Mouse (Mus musculus): ENCODE measurements around the gene Lrrc4c. TPM values are rescaled to one million over a fixed set of nuclear protein-coding genes. Genes with fewer than 3 reads are reported as not detected.

Lrrc4c gene
- polyA plus RNA-seq, 1 experiment: not detected

DNA sequence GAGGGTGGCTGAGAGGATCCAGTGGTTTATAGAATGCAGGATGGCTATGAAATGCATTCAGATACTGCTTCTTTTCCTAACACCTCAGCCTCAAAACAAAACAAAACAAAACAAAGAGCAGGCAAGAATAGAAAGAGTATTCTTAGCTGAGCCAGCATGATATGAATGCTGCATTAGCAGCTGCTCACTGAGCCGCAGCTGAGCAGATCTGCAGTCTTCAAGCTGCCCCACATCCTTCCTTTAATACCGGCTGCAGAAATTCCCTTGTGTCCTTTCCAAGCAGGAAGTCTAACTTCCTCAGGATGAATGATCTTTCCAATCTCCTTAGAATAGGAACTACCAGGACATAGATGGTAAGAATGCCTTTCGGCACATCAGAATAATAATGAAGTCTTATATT, 16.7 kb downstream of the Lrrc4c start:
- TF ChIP-seq CTCF (IDR thresholded peaks at IDR 0.05; ENCODE audit: low read depth, low read length): no peak
- no peak for TF ChIP-seq POLR2A (IDR thresholded peaks at IDR 0.05; ENCODE audit: borderline replicate concordance, low read depth, low read length)
- no peak overlapping the region for H3K27ac ChIP-seq (ENCODE audit: insufficient read depth, low read depth, low read length)
- no peaks in the 10 kb centered on the region for H3K4me1 ChIP-seq (ENCODE audit: control insufficient read depth, insufficient read depth, low read length)
- no peak overlapping the region for H3K4me3 ChIP-seq (ENCODE audit: insufficient read depth, low read length)

DNA sequence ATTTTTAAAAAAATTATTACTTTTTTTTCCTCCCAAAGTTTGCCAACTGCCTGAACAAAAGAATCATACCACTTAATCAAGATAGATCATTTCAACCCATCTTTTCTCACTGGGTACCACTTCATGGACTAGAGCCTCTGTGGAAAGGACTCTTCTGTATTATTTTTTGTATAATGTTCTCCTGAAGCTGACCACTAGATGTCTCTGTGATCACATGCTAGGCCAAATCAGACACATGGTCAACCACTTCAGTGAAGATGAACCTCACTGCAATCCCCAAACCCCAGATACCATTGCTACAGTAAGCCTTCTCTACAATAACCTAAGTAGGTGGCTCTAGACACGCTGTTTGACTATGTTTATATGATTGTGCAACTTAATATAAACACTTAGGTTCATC, 19.4 kb downstream of the Lrrc4c start:
- TF ChIP-seq POLR2A (IDR thresholded peaks at IDR 0.05; ENCODE audit: borderline replicate concordance, low read depth, low read length) (no peak), CTCF (IDR thresholded peaks at IDR 0.05; ENCODE audit: low read depth, low read length) (no peak)
- Histone ChIP-seq H3K27ac (ENCODE audit: insufficient read depth, low read depth, low read length) (no peak overlapping the region), H3K4me1 (ENCODE audit: control insufficient read depth, insufficient read depth, low read length) (no peaks in the 10 kb centered on the region), H3K4me3 (ENCODE audit: insufficient read depth, low read length) (no peak overlapping the region)

DNA sequence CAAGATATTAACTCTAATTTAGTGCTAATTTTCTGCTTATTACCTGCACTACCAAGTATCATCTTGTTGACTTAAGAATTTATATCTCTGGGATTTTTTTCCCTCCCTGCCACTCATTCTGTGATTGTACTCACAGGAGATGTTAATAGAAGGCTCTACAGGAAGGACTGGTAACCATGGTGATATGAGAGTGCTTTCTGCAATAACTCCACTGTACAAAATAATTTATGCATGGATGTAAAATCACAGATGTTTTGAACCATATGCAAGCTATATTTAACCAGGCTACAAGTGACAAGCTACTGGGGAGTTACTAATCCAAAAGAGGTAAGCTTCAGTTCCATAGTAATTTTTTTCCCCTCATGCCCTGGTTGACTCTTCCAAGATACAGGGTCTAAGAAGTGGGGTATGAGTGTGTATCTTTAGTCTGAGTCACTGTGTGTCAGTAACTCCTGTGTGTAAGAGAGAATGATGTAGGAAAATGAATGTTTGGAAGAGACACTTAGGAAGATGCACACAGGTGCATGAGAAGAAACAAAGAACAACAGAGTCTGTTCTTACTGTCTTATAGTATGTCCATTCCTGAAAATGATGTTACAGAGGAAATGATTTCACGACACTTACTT, 83.3 kb downstream of the Lrrc4c start:
- no peak overlapping the region for H3K27ac ChIP-seq (ENCODE audit: insufficient read depth, low read depth, low read length)
- no peak overlapping the region for H3K4me3 ChIP-seq (ENCODE audit: insufficient read depth, low read length)
- no peaks in the 10 kb centered on the region for H3K4me1 ChIP-seq (ENCODE audit: control insufficient read depth, insufficient read depth, low read length)
- TF ChIP-seq CTCF (IDR thresholded peaks at IDR 0.05; ENCODE audit: low read depth, low read length) (no peak), POLR2A (IDR thresholded peaks at IDR 0.05; ENCODE audit: borderline replicate concordance, low read depth, low read length) (no peak)

DNA sequence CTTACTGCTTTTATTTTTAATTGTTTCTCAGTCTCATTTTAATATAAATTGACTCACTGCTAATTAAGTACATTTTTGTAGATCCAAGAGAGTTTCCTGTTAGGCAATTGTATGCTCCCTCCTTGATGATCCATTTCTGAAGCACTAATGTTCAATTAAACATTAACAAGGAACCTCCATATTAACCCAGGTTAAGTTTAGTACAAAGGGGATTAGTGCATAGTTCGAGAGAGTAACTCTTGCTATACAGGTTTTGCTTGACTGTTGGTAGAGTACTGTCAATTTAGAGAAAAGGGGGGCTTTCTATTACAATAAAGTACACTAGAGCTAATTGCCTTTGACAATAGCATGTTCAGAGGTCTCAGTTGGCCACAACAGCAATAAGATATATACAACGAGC, 84.5 kb downstream of the Lrrc4c start:
- H3K27ac ChIP-seq (ENCODE audit: insufficient read depth, low read depth, low read length): no peak overlapping the region
- no peak for TF ChIP-seq POLR2A (IDR thresholded peaks at IDR 0.05; ENCODE audit: borderline replicate concordance, low read depth, low read length)
- TF ChIP-seq CTCF (IDR thresholded peaks at IDR 0.05; ENCODE audit: low read depth, low read length): no peak

DNA sequence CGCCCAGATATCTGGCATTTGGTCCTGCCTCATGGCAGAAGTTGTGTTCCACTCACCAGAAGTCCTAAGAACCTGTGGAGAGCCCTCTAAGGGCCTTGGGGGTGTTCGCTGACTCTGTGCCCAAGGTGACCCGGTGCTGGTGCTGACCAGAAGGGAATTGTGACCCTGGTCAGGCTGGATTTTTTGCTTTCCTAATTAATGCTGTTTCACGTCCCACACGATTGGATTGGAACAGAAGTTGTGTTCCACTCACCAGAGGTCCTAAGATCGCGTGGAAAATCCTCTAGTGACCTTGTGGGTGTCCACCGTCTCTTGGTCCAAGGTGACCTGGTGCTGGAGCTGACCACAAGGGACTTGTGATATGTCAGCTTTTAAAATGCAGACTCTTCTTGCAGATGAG, 88.9 kb downstream of the Lrrc4c start:
- H3K4me1 ChIP-seq (ENCODE audit: control insufficient read depth, insufficient read depth, low read length): no peaks in the 10 kb centered on the region
- TF ChIP-seq POLR2A (IDR thresholded peaks at IDR 0.05; ENCODE audit: borderline replicate concordance, low read depth, low read length): no peak
- TF ChIP-seq CTCF (IDR thresholded peaks at IDR 0.05; ENCODE audit: low read depth, low read length): no peak
- H3K27ac ChIP-seq (ENCODE audit: insufficient read depth, low read depth, low read length): no peak overlapping the region
- no peak overlapping the region for H3K4me3 ChIP-seq (ENCODE audit: insufficient read depth, low read length)

More for the DNA sequence above, 84.5 kb downstream of the Lrrc4c start:
- no peak overlapping the region for H3K4me3 ChIP-seq (ENCODE audit: insufficient read depth, low read length)
- H3K4me1 ChIP-seq (ENCODE audit: control insufficient read depth, insufficient read depth, low read length): no peaks in the 10 kb centered on the region

DNA sequence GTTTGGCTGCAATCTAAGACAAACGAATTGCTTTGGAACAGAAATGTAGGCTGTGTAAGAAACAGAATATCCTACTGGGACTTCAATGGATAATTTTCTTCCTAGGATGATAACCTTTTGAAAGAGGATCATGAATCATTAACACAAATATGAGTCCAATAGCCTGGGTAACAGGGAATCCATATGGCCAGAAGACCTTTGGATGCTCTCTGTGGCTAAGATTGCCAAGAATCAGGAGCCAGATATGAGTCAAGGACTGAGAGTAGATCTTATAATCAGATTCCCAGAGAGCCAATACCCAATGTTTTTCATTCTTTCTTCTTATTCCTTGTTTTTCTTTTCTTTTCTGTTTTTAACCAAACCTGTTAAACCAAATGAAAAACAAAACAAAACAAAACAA, 93.2 kb downstream of the Lrrc4c start:
- Histone ChIP-seq H3K27ac (ENCODE audit: insufficient read depth, low read depth, low read length) (no peak overlapping the region), H3K4me3 (ENCODE audit: insufficient read depth, low read length) (no peak overlapping the region), H3K4me1 (ENCODE audit: control insufficient read depth, insufficient read depth, low read length) (no peaks in the 10 kb centered on the region)
- TF ChIP-seq POLR2A (IDR thresholded peaks at IDR 0.05; ENCODE audit: borderline replicate concordance, low read depth, low read length): no peak
- TF ChIP-seq CTCF (IDR thresholded peaks at IDR 0.05; ENCODE audit: low read depth, low read length): no peak

DNA sequence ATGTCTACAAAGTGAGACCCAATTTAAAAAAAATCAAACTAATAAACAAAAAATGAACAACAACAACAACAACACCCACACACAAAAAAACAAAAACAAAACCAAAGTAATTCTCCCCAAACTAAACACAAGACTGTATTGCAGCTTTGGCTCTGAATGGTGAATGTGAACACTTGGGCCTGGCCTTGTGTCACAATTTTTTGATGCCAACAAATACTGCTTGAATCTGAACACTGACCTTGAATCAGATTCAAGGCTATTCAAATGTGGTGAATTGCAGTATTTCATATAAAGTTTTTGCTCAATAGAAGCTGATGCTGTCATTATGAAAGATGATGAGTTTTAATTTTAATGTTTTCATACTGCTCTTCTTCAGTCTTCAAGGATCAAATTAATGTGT, 143.6 kb downstream of the Lrrc4c start:
- no peaks in the 10 kb centered on the region for H3K4me1 ChIP-seq (ENCODE audit: control insufficient read depth, insufficient read depth, low read length)
- no peak overlapping the region for H3K4me3 ChIP-seq (ENCODE audit: insufficient read depth, low read length)
- no peak overlapping the region for H3K27ac ChIP-seq (ENCODE audit: insufficient read depth, low read depth, low read length)
- TF ChIP-seq POLR2A (IDR thresholded peaks at IDR 0.05; ENCODE audit: borderline replicate concordance, low read depth, low read length): no peak
- TF ChIP-seq CTCF (IDR thresholded peaks at IDR 0.05; ENCODE audit: low read depth, low read length): no peak

DNA sequence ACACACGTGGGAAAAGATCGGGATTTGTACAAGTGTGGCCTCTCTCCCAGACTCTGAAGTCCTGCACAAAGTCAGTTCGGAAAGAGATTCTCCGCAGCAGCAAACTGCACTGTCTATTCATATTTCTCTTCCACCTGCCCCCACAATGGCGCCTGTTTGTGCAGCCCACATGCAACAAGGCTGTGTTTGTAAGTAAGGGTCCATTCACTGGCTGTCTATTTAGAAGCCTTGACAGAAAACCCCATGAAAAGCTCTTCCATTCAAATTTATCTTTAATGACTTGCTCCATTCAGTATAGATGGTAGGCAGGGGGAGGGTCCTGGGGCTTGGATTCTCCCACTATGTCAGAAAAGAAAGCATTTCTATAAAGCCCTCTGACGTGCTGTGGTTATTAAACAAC, 157.7 kb downstream of the Lrrc4c start:
- Histone ChIP-seq H3K27ac (ENCODE audit: insufficient read depth, low read depth, low read length) (no peak overlapping the region), H3K4me1 (ENCODE audit: control insufficient read depth, insufficient read depth, low read length) (no peaks in the 10 kb centered on the region), H3K4me3 (ENCODE audit: insufficient read depth, low read length) (no peak overlapping the region)
- TF ChIP-seq POLR2A (IDR thresholded peaks at IDR 0.05; ENCODE audit: borderline replicate concordance, low read depth, low read length): no peak
- TF ChIP-seq CTCF (IDR thresholded peaks at IDR 0.05; ENCODE audit: low read depth, low read length): no peak

DNA sequence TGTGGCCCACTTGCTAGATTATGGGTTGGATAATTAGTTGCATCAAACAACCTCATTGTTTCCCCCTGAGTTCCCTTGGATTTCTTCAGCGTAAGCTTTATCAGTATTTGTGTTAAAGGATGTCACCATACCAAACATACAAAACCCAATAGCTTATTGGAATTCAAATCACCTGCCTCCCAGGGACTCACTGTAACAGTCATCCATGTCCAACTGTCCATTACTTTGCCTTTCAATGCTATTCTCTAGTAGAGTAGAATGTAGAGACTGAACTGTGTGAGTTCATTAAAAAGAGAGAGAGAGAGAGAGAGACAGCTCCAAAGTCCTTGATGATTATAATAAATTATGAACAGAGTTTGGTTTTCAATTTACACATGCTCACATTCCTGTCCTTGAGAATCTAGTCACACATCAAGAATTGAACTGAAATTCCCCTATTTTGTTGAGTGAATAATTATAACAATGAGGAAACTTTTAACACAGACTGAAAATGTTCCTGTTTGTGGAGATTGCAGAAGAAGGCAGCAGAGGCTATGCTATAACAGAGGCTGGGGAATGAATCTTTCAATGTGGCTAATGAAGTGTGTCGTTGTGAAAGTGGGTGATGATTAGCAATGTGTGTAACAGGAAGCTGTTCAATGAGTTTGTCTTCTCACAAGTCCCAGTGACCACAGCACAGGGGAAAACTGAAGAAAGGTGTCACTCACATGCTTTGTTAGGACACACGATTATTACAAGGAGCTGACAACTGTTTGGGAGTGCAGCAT, 181.3 kb downstream of the Lrrc4c start:
- no peak for TF ChIP-seq CTCF (IDR thresholded peaks at IDR 0.05; ENCODE audit: low read depth, low read length)
- no peak for TF ChIP-seq POLR2A (IDR thresholded peaks at IDR 0.05; ENCODE audit: borderline replicate concordance, low read depth, low read length)
- H3K27ac ChIP-seq (ENCODE audit: insufficient read depth, low read depth, low read length): no peak overlapping the region
- no peaks in the 10 kb centered on the region for H3K4me1 ChIP-seq (ENCODE audit: control insufficient read depth, insufficient read depth, low read length)

DNA sequence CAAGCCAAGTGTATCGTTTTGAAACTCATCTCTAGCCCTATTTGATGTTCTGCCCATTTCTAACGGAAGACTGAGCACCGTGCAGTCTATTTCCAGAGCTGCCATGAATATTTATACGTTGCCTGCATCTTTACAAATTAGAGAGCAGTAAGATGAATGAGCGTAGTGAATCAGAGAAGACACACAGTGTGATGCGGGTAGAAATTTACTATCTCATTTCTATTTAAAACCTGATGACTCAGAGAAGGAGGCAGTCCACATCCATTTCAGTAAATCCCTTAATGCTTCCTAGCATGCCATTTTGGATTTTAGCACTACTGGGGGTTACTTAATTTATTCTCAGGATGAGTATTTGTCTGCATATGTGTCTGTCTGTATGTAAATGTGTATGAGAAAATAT, 186.2 kb downstream of the Lrrc4c start:
- Histone ChIP-seq H3K4me3 (ENCODE audit: insufficient read depth, low read length) (no peak overlapping the region), H3K4me1 (ENCODE audit: control insufficient read depth, insufficient read depth, low read length) (no peaks in the 10 kb centered on the region), H3K27ac (ENCODE audit: insufficient read depth, low read depth, low read length) (no peak overlapping the region)
- TF ChIP-seq CTCF (IDR thresholded peaks at IDR 0.05; ENCODE audit: low read depth, low read length) (no peak), POLR2A (IDR thresholded peaks at IDR 0.05; ENCODE audit: borderline replicate concordance, low read depth, low read length) (no peak)

More for the DNA sequence above, 181.3 kb downstream of the Lrrc4c start:
- no peak overlapping the region for H3K4me3 ChIP-seq (ENCODE audit: insufficient read depth, low read length)

All from bone marrow macrophage, adult 2 months (primary cell).